Mouse (Mus musculus) embryonic facial prominence, embryonic 15.5 days (tissue): ENCODE measurements around the gene Mettl6. TPM values are rescaled to one million over a fixed set of nuclear protein-coding genes. Genes with fewer than 3 reads are reported as not detected.
A peak's percentile ranks its signal among the peaks of the same experiment; 100 is the strongest.

ENCODE experiments used
- ATAC-seq: fragments of 200-750 bp; cut with Nextera tagmentation; 2 replicates; pipeline ENCODE4 v1.8.0; 2017; ENCODE audit warnings: low read depth, moderate TSS enrichment; ENCODE audit not compliant: insufficient number of reproducible peaks, low FRiP score, low TSS enrichment
- H3K27ac ChIP-seq: fragments of 300-500 bp; sonication (generic); replicated peaks from 2 replicates; pipeline ENCODE4 v1.5.1; 2015; ENCODE audit warnings: mild to moderate bottlenecking, inconsistent platforms
- H3K27me3 ChIP-seq: fragments of 300-500 bp; sonication (generic); 2 replicates; pipeline ENCODE4 v1.6.1; 2015; ENCODE audit warnings: inconsistent platforms
- H3K36me3 ChIP-seq: fragments of 300-500 bp; sonication (generic); 2 replicates; pipeline ENCODE4 v1.6.1; 2015; ENCODE audit warnings: mild to moderate bottlenecking, inconsistent platforms
- H3K4me1 ChIP-seq: fragments of 300-500 bp; sonication (generic); 2 replicates; pipeline ENCODE4 v1.6.1; 2015; ENCODE audit warnings: inconsistent platforms
- H3K4me2 ChIP-seq: fragments of 300-500 bp; sonication (generic); replicated peaks from 2 replicates; pipeline ENCODE4 v1.6.1; 2015; ENCODE audit warnings: mild to moderate bottlenecking, inconsistent platforms
- H3K4me3 ChIP-seq: fragments of 300-500 bp; sonication (generic); replicated peaks from 2 replicates; pipeline ENCODE4 v1.5.1; 2015; ENCODE audit warnings: mild to moderate bottlenecking, inconsistent platforms
- H3K9ac ChIP-seq: fragments of 300-500 bp; sonication (generic); 2 replicates; pipeline ENCODE4 v1.6.1; 2015; ENCODE audit warnings: inconsistent platforms
- H3K9me3 ChIP-seq: fragments of 300-500 bp; sonication (generic); replicated peaks from 2 replicates; pipeline ENCODE4 v1.6.1; 2016; ENCODE audit warnings: inconsistent platforms
- WGBS: fragments of 180-500 bp; shearing (Covaris S2); methylation state at CpG from one replicate; pipeline ENCODE4 v1.1.7; 2015; 5-methylcytosine and 5-hydroxymethylcytosine counted together
- polyA plus RNA-seq: library from polyadenylated mRNA; unstranded; fragments of >200 nt; fragmentation: Nextera tagmentation; extraction: Ambion mirVana; gene quantifications from 2 replicates; pipeline ENCODE4 v1.2.1, GENCODE M21; 2015

Gene Mettl6
- polyA plus RNA-seq, result 55.4 and 57.5 TPM in 2 replicates

DNA sequence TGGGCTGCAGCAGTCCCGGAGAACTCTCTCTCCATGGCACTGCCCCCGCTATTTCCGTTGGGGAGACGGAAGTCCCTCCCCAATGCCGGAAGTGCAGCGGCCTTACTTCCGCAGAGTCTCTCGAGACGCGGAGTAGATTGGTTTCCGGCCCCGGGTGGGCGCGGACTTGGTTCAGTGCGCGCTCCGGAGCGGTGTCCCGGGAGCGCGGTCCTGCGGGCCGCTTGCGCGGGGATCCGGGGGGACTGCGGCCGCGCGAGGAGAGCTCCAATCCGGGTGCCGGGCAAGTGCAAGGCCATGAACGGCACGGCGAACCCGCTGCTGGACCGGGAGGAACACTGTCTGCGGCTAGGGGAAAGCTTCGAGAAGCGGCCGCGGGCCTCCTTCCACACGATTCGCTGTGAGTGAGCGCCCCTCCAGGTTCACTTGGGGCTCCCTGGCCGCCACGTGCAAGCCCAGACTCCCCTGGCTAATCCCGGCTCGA lies at the start of gene Mettl6:
Gene Mettl6 (minus strand): TSS at position 66 of the 481 bp plus-strand sequence.
- ATAC-seq, result peak; percentile 93
- peak within 1 kb of the TSS; percentile 76 for H3K4me2 ChIP-seq
- H3K4me1 ChIP-seq, result peaks cover 29% of the 10 kb centered on the region
- no peaks in the 10 kb centered on the region for H3K27me3 ChIP-seq
- WGBS, result under 1% methylated on average over 49 of the region's 49 CpGs
- H3K27ac ChIP-seq, result peak within 1 kb of the TSS; percentile 96
- peaks cover 39% of the 10 kb centered on the region for H3K36me3 ChIP-seq
- H3K9ac ChIP-seq, result peak within 1 kb of the TSS; percentile 95
- H3K4me3 ChIP-seq, result peak within 1 kb of the TSS; percentile 97
- H3K9me3 ChIP-seq, result no peaks in the 10 kb centered on the region

DNA sequence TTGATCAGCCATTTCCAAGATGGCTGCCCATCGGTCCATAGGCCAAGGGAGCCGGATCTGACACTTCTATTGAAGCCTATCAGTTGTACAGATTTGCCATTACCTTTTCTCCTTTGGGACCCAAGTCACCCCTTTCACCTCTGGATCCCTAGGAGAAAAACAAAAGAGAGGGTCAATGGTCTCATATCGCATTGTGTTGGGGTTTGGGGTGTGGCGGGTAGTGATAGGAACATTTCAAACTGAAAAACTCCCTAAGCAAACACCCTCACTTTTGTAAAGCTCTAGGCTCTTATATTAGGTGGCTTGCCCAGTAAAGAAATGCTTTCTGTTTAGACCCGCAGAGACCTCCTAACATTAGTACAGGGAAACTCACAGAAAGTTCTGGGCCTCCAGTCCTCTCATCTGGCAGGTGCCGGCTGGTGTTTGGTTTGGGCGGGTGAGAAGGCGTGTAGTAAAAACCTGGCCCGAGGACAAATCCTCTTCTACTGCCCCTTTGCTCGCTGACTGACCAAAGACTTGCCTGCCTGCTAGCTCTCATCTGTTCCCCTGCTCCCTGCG lies 49.1 kb upstream of the Mettl6 start:
- H3K27ac ChIP-seq, result no peak overlapping the region
- H3K4me3 ChIP-seq, result no peak overlapping the region
- no peaks in the 10 kb centered on the region for H3K27me3 ChIP-seq
- WGBS, result 75% methylated on average over 11 of the region's 11 CpGs
- H3K9ac ChIP-seq, result no peak overlapping the region
- 0 out of 2 replicates have a peak, but pooled peaks cover 3% of the 10 kb centered on the region for H3K4me1 ChIP-seq
- H3K9me3 ChIP-seq, result no peaks in the 10 kb centered on the region
- no peak for ATAC-seq
- no peak overlapping the region for H3K4me2 ChIP-seq
- H3K36me3 ChIP-seq, result no peaks in the 10 kb centered on the region

DNA sequence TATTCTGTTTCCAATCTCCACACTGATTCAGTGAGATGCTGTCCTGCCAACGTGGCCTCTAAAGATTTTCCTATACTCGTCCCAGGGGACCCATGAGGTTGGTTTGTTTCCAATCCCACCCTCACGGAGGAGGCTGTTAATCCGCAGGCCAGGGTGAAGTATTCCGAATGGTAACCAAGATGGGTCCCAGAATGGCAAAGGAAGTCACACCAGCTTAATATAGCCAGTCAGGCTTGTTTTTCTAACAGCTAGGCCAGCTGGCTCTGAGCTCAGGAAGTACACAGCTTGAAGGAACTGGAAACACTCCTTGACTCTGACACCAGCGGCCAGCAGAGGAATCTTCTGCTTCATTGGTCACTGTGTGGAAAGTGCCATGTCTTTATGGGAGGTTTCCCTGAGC lies 42.5 kb upstream of the Mettl6 start:
- H3K4me1 ChIP-seq, result no peaks in the 10 kb centered on the region
- H3K4me3 ChIP-seq, result no peak overlapping the region
- H3K27ac ChIP-seq, result no peak overlapping the region
- no peaks in the 10 kb centered on the region for H3K36me3 ChIP-seq
- whole genome bisulfite sequencing, result 76% methylated on average over 6 of the region's 6 CpGs
- H3K4me2 ChIP-seq, result no peak overlapping the region
- H3K9me3 ChIP-seq, result no peaks in the 10 kb centered on the region
- H3K9ac ChIP-seq, result no peak overlapping the region
- ATAC-seq, result no peak
- no peaks in the 10 kb centered on the region for H3K27me3 ChIP-seq

DNA sequence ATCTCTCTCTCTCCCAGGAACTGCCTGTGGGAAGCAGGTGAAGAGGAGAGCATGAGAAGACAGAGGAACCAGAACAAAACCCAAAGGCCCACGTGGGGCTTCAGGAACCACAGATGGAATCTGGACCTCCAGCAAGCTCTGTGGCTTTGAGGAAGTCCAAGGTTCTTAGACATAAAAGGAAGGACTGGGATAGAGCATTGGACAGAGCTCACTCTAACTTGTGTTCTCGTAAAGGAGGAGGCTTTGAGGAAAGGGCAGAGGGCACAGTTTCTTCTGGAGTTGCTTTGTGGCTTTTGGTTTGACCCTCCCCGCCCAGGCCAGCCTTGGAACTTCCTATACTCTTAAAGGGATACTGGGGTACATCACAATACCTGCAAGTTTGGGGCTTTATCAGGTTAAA lies 37.8 kb upstream of the Mettl6 start:
- Histone ChIP-seq H3K4me1 (peaks cover 6% of the 10 kb centered on the region; the same call in 1 of the 2 replicates), H3K27me3 (no peaks in the 10 kb centered on the region), H3K4me2 (no peak overlapping the region), H3K4me3 (no peak overlapping the region), H3K27ac (no peak overlapping the region), H3K9me3 (no peaks in the 10 kb centered on the region), H3K9ac (no peak overlapping the region), H3K36me3 (no peaks in the 10 kb centered on the region)
- no peak for ATAC-seq
- 47% methylated on average over 3 of the region's 3 CpGs for WGBS

DNA sequence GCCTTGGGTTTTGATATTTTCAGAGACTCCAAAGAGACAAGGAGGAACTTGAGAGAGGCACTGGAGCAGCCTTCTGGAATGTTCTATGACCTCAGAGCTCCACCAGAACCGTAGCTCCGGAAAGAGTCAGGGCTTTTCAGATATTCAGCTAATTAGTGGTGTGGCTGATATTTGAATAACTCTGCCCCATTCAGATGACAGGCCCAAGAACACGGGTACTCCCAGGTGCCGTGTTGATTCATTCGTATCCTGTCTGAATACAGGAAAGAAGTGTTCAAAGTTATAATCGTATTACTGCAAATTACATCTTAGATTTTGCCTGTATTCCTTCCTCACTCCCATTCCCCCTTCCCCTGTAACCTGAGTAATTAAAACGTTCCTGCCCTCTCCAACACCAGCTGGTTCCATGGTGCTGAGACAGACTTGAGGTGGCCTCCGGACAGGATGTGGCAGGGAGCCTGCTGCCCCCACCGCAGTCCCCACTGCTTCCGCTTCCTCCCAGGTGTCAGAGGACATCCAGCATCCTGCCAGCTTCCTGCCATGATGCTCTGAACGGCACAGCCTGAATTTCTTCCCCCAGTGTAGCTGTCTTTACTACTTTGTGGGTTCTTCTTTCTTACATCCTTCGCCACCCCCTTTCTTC lies 36.8 kb upstream of the Mettl6 start:
- Histone ChIP-seq H3K4me3 (no peak overlapping the region), H3K4me2 (0 out of 2 replicates have a peak overlapping the region, but pooled peaks have one; percentile 12), H3K9me3 (no peaks in the 10 kb centered on the region), H3K27ac (peak overlapping the region; percentile 6; the same call in 1 of the 2 replicates), H3K9ac (no peak overlapping the region), H3K36me3 (no peaks in the 10 kb centered on the region), H3K4me1 (peaks cover 6% of the 10 kb centered on the region; the same call in 1 of the 2 replicates), H3K27me3 (no peaks in the 10 kb centered on the region)
- ATAC-seq, result no peak
- WGBS, result 35% methylated on average over 12 of the region's 12 CpGs

DNA sequence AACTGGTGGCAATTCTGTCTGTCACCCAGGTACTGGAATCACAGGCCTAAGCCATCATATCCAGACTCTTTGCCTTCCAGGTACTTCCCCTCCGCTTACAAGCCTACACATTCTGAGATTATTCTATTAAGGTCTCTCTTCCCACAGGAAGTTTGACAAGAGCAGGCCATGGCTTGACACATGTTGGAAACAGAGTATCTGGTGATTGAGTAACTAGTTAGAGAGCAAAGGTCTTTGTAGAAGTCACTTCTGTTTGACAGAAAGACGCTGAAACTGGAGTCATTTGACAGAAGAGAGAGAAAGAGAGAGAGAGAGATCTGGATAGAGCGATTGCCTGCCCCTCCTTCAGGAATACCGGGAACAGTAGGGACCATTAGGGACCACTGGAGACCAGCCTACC lies 36.0 kb upstream of the Mettl6 start:
- no peaks in the 10 kb centered on the region for H3K36me3 ChIP-seq
- H3K27ac ChIP-seq, result no peak overlapping the region
- ATAC-seq, result no peak
- no peaks in the 10 kb centered on the region for H3K27me3 ChIP-seq
- no peaks in the 10 kb centered on the region for H3K9me3 ChIP-seq
- no peak overlapping the region for H3K9ac ChIP-seq
- H3K4me2 ChIP-seq, result no peak overlapping the region
- H3K4me3 ChIP-seq, result no peak overlapping the region
- WGBS, result 86% methylated on average over 4 of the region's 4 CpGs
- H3K4me1 ChIP-seq, result peaks cover 6% of the 10 kb centered on the region; the same call in 1 of the 2 replicates

DNA sequence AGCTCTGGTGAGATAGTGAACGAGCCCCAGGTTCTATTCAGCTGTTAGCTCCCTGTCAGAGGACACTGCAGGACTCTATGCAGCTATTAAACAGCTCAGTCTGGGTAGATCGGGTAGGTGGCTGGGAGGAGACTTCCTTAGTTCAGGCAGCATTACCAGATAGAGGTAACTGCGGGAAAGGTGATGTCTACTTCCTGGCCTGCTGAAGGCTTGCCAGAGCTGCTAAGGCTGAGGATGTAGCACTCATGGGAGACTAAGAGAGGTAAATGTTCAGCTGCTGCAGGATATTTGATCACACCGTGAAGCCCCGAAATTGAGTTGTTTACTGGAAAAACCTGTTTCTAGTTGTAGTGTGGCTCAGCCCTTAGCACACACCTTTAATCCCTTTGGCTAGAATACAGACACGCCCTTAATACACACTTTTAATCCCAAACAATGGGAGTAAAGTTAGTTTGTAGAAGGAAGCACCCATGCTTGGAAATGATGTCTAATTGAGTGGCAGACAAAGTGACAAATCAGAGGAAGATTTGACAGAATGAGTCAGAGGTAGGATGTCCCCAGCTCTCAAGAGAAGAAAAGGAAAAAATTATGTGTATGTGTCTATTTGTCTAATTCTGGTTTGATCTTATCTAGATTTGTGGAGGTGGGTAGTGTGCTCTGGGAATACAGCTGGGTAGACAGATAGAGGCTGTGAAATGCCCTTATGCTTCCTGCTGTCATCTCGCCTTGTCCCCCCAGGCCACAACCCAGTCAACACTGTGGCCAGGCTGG lies 30.4 kb upstream of the Mettl6 start:
- Histone ChIP-seq H3K36me3 (no peaks in the 10 kb centered on the region), H3K4me1 (no peaks in the 10 kb centered on the region), H3K4me3 (no peak overlapping the region), H3K9ac (no peak overlapping the region), H3K27ac (no peak overlapping the region), H3K9me3 (no peaks in the 10 kb centered on the region), H3K27me3 (no peaks in the 10 kb centered on the region), H3K4me2 (no peak overlapping the region)
- 67% methylated on average over 7 of the region's 7 CpGs for WGBS
- ATAC-seq, result no peak

DNA sequence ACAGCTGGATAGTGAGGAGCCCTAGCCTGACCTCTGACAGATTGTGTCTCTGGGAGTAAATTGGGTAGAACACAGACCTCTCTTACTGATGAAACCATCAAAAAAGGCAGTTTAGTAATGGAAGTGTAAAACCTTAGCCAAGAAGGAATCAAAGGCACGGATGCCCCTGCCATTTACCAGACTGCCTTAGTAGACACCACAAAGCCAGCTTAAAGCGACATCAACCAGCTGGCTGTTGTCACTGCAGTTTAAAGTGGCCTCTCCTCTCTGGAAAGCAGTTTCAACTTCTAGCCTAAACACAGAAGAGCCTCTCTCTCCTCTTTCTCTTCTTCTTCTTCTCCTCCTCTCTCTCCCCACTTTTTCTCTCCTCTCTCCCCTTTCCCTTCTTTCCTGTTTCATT lies 26.5 kb upstream of the Mettl6 start:
- 72% methylated on average over 2 of the region's 2 CpGs for WGBS
- Histone ChIP-seq H3K9me3 (no peaks in the 10 kb centered on the region), H3K27me3 (no peaks in the 10 kb centered on the region), H3K27ac (no peak overlapping the region), H3K4me3 (no peak overlapping the region), H3K4me2 (no peak overlapping the region), H3K4me1 (no peaks in the 10 kb centered on the region), H3K9ac (no peak overlapping the region), H3K36me3 (no peaks in the 10 kb centered on the region)
- ATAC-seq, result no peak

DNA sequence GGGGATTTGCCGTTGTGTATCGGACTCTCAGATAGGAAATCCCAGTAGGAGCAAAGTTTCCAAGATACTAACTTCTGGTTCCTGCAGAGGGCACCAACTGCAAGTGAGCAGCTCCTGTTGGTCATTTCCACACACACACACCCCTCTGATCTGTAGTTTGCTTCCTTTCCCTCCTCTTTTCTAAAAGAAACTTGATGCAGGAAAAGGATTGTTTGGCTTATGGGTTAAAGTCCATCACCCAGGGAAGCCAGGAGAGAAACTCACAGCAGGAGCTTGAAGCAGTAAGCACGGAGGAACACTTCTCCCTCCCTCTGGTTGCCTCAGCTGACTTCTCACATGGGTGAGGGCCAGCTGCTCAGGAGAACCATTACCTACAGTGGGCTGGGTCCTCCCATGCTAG lies 24.3 kb upstream of the Mettl6 start:
- 35% methylated on average over 3 of the region's 3 CpGs for WGBS
- H3K27ac ChIP-seq, result no peak overlapping the region
- no peaks in the 10 kb centered on the region for H3K4me1 ChIP-seq
- no peak overlapping the region for H3K4me3 ChIP-seq
- no peak for ATAC-seq
- H3K36me3 ChIP-seq, result no peaks in the 10 kb centered on the region
- H3K27me3 ChIP-seq, result no peaks in the 10 kb centered on the region
- no peak overlapping the region for H3K9ac ChIP-seq
- H3K9me3 ChIP-seq, result no peaks in the 10 kb centered on the region
- H3K4me2 ChIP-seq, result no peak overlapping the region

DNA sequence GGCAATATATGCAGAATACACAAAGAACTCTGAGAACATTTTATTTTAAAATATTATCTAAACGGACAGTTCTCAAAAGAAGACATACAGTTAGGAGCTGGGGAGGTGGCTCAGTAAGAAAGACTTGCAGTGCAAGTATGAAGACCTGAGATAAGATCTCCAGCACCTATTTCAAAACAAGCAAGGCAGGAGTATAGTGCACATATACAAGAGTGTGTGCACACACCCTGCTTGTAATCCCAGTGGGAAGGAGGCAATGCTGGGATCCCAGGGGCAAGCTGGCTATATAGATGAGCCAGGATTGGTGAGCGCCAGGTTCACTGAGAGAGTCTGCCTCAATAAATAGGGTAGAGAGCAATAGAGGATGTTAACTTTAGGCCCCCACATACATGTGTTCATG lies 21.1 kb upstream of the Mettl6 start:
- Histone ChIP-seq H3K27me3 (no peaks in the 10 kb centered on the region), H3K36me3 (no peaks in the 10 kb centered on the region), H3K27ac (no peak overlapping the region), H3K4me1 (no peaks in the 10 kb centered on the region), H3K9me3 (no peaks in the 10 kb centered on the region), H3K4me2 (no peak overlapping the region), H3K9ac (no peak overlapping the region), H3K4me3 (no peak overlapping the region)
- ATAC-seq, result no peak
- WGBS, result 86% methylated on average over 2 of the region's 2 CpGs

DNA sequence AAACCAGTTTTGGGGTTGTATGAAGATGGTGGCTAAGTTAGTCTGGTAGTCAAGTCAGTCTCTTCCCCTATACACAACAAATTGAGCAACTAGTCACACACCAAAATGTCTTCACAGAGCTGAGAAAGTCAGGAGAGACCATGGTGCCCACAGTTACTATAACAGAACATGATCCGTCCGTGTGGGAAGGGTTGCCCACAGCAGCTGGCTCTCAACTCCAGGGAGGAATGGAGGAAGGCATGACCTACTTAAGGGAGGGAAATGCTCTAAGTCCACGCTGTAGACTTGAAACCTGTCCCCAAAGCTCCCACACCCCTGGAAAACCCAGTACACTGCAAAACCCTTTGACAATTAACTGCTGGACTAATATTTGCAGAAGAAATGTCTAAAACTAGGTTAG lies 15.5 kb upstream of the Mettl6 start:
- Histone ChIP-seq H3K9ac (no peak overlapping the region), H3K27me3 (no peaks in the 10 kb centered on the region), H3K9me3 (no peaks in the 10 kb centered on the region), H3K4me1 (no peaks in the 10 kb centered on the region), H3K27ac (no peak overlapping the region), H3K4me3 (no peak overlapping the region), H3K4me2 (no peak overlapping the region), H3K36me3 (peaks cover 43% of the 10 kb centered on the region)
- ATAC-seq, result no peak
- 82% methylated on average over 3 of the region's 3 CpGs for WGBS
